Mouse (Mus musculus): ENCODE data around the gene Atp8a2.

The Atp8a2 gene

GRCm38 (mm10) chr14:60152373-60152772 lies 44.6 kb downstream of the Atp8a2 start:
- no peak for DNase-seq (ENCODE audit: low spot score in 2 of 2)

GRCm38 (mm10) chr14:60148893-60149292 lies 48.1 kb downstream of the Atp8a2 start:
- DNase-seq (ENCODE audit: low spot score in 2 of 2): no peak

GRCm38 (mm10) chr14:60143234-60143633 lies 53.7 kb downstream of the Atp8a2 start:
- no peak for DNase-seq (ENCODE audit: low spot score in 2 of 2)

GRCm38 (mm10) chr14:60138339-60138738 lies 58.6 kb downstream of the Atp8a2 start:
- no peak for DNase-seq (ENCODE audit: low spot score in 2 of 2)

- no peak for DNase-seq (ENCODE audit: low spot score in 2 of 2)
These were observed 59.2 kb downstream of the Atp8a2 start for GRCm38 (mm10) chr14:60137812-60138211.

- no peak for DNase-seq (ENCODE audit: low spot score in 2 of 2)
These were observed 61.2 kb downstream of the Atp8a2 start for GRCm38 (mm10) chr14:60135801-60136200.

GRCm38 (mm10) chr14:60134720-60135119 lies 62.3 kb downstream of the Atp8a2 start:
- no peak for DNase-seq (ENCODE audit: low spot score in 2 of 2)

GRCm38 (mm10) chr14:60131196-60131876 lies 65.6 kb downstream of the Atp8a2 start:
- DNase-seq (ENCODE audit: low spot score in 2 of 2): no peak

- DNase-seq (ENCODE audit: low spot score in 2 of 2): no peak
These were observed 67.4 kb downstream of the Atp8a2 start for GRCm38 (mm10) chr14:60129564-60129963.

- no peak for DNase-seq (ENCODE audit: low spot score in 2 of 2)
These were observed 71.8 kb downstream of the Atp8a2 start for GRCm38 (mm10) chr14:60125202-60125601.

GRCm38 (mm10) chr14:60121572-60121971 lies 75.4 kb downstream of the Atp8a2 start:
- DNase-seq (ENCODE audit: low spot score in 2 of 2): no peak

- no peak for DNase-seq (ENCODE audit: low spot score in 2 of 2)
These were observed 79.0 kb downstream of the Atp8a2 start for GRCm38 (mm10) chr14:60117792-60118585.

GRCm38 (mm10) chr14:60086808-60087725 lies 109.9 kb downstream of the Atp8a2 start:
- DNase-seq (ENCODE audit: low spot score in 2 of 2): peak; percentile 9 to 44

- no peak for DNase-seq (ENCODE audit: low spot score in 2 of 2)
These were observed 110.6 kb downstream of the Atp8a2 start for GRCm38 (mm10) chr14:60086254-60086807.

GRCm38 (mm10) chr14:60082771-60083170 lies 114.2 kb downstream of the Atp8a2 start:
- DNase-seq (ENCODE audit: low spot score in 2 of 2): no peak

GRCm38 (mm10) chr14:60072496-60072895 lies 124.5 kb downstream of the Atp8a2 start:
- peak in 1 of 2 experiments; percentile 2 for DNase-seq (ENCODE audit: low spot score in 2 of 2)

- DNase-seq (ENCODE audit: low spot score in 2 of 2): no peak
These were observed 131.8 kb downstream of the Atp8a2 start for GRCm38 (mm10) chr14:60065186-60065585.

GRCm38 (mm10) chr14:60061023-60061422 lies 136.0 kb downstream of the Atp8a2 start:
- no peak for DNase-seq (ENCODE audit: low spot score in 2 of 2)

GRCm38 (mm10) chr14:60058867-60059266 lies 138.1 kb downstream of the Atp8a2 start:
- DNase-seq (ENCODE audit: low spot score in 2 of 2): no peak

GRCm38 (mm10) chr14:60055231-60055630 lies 141.7 kb downstream of the Atp8a2 start:
- DNase-seq (ENCODE audit: low spot score in 2 of 2): no peak

- DNase-seq (ENCODE audit: low spot score in 2 of 2): no peak
These were observed 166.3 kb downstream of the Atp8a2 start for GRCm38 (mm10) chr14:60030666-60031065.

GRCm38 (mm10) chr14:60027139-60027538 lies 169.8 kb downstream of the Atp8a2 start:
- no peak for DNase-seq (ENCODE audit: low spot score in 2 of 2)
